In the genomic region with DNA sequence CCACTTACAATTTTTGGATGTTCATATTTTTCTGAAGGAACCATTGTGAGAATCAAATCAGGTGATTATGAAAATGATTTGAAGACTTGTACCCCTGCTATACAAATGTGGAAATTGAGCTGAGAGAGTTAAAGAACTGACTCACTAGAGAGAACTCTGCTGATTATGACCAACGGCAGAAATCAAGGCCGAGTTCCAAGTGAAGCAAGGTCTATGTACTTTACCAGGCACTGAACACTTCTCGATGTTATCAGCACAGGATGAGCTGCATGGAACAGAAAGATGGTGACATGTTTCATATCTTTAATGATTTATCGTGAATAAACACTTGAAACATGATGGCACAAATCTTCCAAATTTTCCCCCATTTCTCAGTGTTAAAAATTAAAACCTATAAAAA, we compare ENCODE assay signal across 21 mouse cellular contexts.
"Had no signal": no experiment of that assay in that cellular context is flagged by ENCODE, and none has a peak within 500 bp of the region (broad histone marks: within the 10 kb centered on the region; RNA-seq: fewer than 3 reads in every experiment).

No protein-coding gene starts in this region.

- DNase-seq: kidney, adult 2 months; kidney, postnatal 25 days; layer of hippocampus, adult 9-11 months; layer of hippocampus, postnatal 36 days; lung, embryonic 14.5 days; right cerebral cortex, adult 18-20 months; right cerebral cortex, postnatal 14 days; right cerebral cortex, postnatal 4 days; thymus, adult 2 months; thymus, postnatal 14 days; thymus, postnatal 4 days had no signal

- H3K4me3 ChIP-seq: layer of hippocampus, adult 2 months; left cerebral cortex, adult 2 months; midbrain, embryonic 12.5 days; midbrain, embryonic 15.5 days; neural tube, embryonic 12.5 days; neural tube, embryonic 15.5 days had no signal

- H3K9ac ChIP-seq: midbrain, embryonic 12.5 days; midbrain, embryonic 15.5 days; neural tube, embryonic 12.5 days; neural tube, embryonic 15.5 days had no signal

- ATAC-seq: lung, postnatal 0 days; midbrain, embryonic 15.5 days had no signal

- H3K27me3 ChIP-seq: midbrain, embryonic 12.5 days; midbrain, embryonic 15.5 days; neural tube, embryonic 12.5 days; neural tube, embryonic 15.5 days had no signal

- H3K36me3 ChIP-seq: midbrain, embryonic 15.5 days had no signal

- H3K4me2 ChIP-seq: lung, embryonic 14.5 days; midbrain, embryonic 12.5 days; midbrain, embryonic 15.5 days; neural tube, embryonic 12.5 days; neural tube, embryonic 15.5 days had no signal

- H3K27ac ChIP-seq: kidney, postnatal 0 days; layer of hippocampus, adult 2 months; left cerebral cortex, adult 2 months; macrophage; midbrain, embryonic 12.5 days; midbrain, embryonic 15.5 days; neural tube, embryonic 12.5 days; neural tube, embryonic 15.5 days; stomach, postnatal 0 days had no signal

- H3K9me3 ChIP-seq: midbrain, embryonic 12.5 days; midbrain, embryonic 15.5 days; neural tube, embryonic 12.5 days; neural tube, embryonic 15.5 days had no signal
